Mouse (Mus musculus) MEL (cell line): Measurements from ENCODE around the gene Apoc4. TPM values are rescaled to one million over a fixed set of nuclear protein-coding genes. Genes with fewer than 3 reads are reported as not detected.

Source experiments
- DNase-seq: peaks from one replicate; pipeline ENCODE4 v3.0.0; 2011; ENCODE audit warnings: low read depth, low spot score
- H3K27ac ChIP-seq: 2 replicates; pipeline ENCODE4 v1.5.1; 2012; ENCODE audit warnings: low read depth, mild to moderate bottlenecking, control low read depth, low read length, moderate library complexity; ENCODE audit not compliant: control insufficient read depth
- H3K27me3 ChIP-seq, 2 experiments: fragments of 150-350 bp in 1 of 2; sonication (generic) in 1 of 2; 2 replicates each; pipeline ENCODE4 v1.6.1; 2012; ENCODE audit warnings: low read length in 2 of 2, mild to moderate bottlenecking in 2 of 2, improper control_type of control experiment in 1 of 2, moderate library complexity in 1 of 2; ENCODE audit not compliant: insufficient read depth in 2 of 2, control insufficient read depth in 1 of 2
- H3K36me3 ChIP-seq, 2 experiments: 2 replicates each; pipeline ENCODE4 v1.6.1; 2012 to 2014; ENCODE audit warnings: low read length in 2 of 2, improper control_type of control experiment in 1 of 2, inconsistent platforms in 1 of 2, mild to moderate bottlenecking in 1 of 2; ENCODE audit not compliant: insufficient read depth in 2 of 2, control insufficient read depth in 1 of 2
- H3K4me1 ChIP-seq, 2 experiments: fragments of 150-350 bp in 1 of 2; sonication (generic) in 1 of 2; 2 replicates each; pipeline ENCODE4 v1.6.1; 2012; ENCODE audit warnings: low read length in 2 of 2, improper control_type of control experiment in 1 of 2, mild to moderate bottlenecking in 1 of 2; ENCODE audit not compliant: insufficient read depth in 2 of 2, control insufficient read depth in 1 of 2
- H3K4me3 ChIP-seq, 2 experiments: fragments of 150-350 bp in 1 of 2; sonication (generic) in 1 of 2; 2 replicates each; pipeline ENCODE4 v1.5.1; 2012; ENCODE audit warnings: low read depth in 2 of 2, low read length in 2 of 2, mild to moderate bottlenecking in 2 of 2, moderate library complexity in 2 of 2, control low read depth in 1 of 2, improper control_type of control experiment in 1 of 2; ENCODE audit not compliant: control insufficient read depth in 1 of 2, insufficient read depth in 1 of 2
- H3K79me2 ChIP-seq: 2 replicates; pipeline ENCODE4 v1.6.1; 2012; ENCODE audit warnings: mild to moderate bottlenecking, low read length, moderate library complexity; ENCODE audit not compliant: control insufficient read depth, poor library complexity, insufficient read depth
- H3K9ac ChIP-seq: 2 replicates; pipeline ENCODE4 v1.6.1; 2012; ENCODE audit warnings: low read depth, mild to moderate bottlenecking, control low read depth, low read length, moderate library complexity; ENCODE audit not compliant: control insufficient read depth, poor library complexity, severe bottlenecking
- H3K9me3 ChIP-seq: fragments of 150-350 bp; sonication (generic); replicated peaks from 2 replicates; pipeline ENCODE4 v1.6.1; 2012; ENCODE audit warnings: mild to moderate bottlenecking, low read length, improper control_type of control experiment, moderate library complexity; ENCODE audit not compliant: insufficient read depth
- BHLHE40 ChIP-seq: IDR thresholded peaks from 2 replicates; pipeline ENCODE4 v1.6.1; 2012; ENCODE audit warnings: low read depth, mild to moderate bottlenecking, inconsistent platforms, low read length, improper control_type of control experiment, borderline replicate concordance
- CHD2 ChIP-seq: IDR thresholded peaks from 2 replicates; pipeline ENCODE4 v1.6.1; 2011; ENCODE audit warnings: low read length, improper control_type of control experiment
- CTCF ChIP-seq, 3 experiments: IDR thresholded peaks in 2 of 3; conservative IDR thresholded peaks in 1 of 3; 2 replicates each; pipeline ENCODE4 v1.5.1; 2011 to 2012; ENCODE audit warnings: low read length in 3 of 3, low read depth in 2 of 3, mild to moderate bottlenecking in 2 of 3, improper control_type of control experiment in 1 of 3, inconsistent platforms in 1 of 3, mixed read lengths in 1 of 3, moderate library complexity in 1 of 3; ENCODE audit not compliant: control insufficient read depth in 1 of 3, insufficient read depth in 1 of 3, poor library complexity in 1 of 3, severe bottlenecking in 1 of 3
- E2F4 ChIP-seq: IDR thresholded peaks from 2 replicates; pipeline ENCODE4 v1.6.1; 2011; ENCODE audit warnings: low read depth, low read length, improper control_type of control experiment, borderline replicate concordance
- ELF1 ChIP-seq: IDR thresholded peaks from 2 replicates; pipeline ENCODE4 v1.6.1; 2014; ENCODE audit warnings: low read depth, mild to moderate bottlenecking, inconsistent platforms, low read length, improper control_type of control experiment, moderate library complexity
- EP300 ChIP-seq, 2 experiments: IDR thresholded peaks; 2 replicates each; pipeline ENCODE4 v1.6.1; 2011; ENCODE audit warnings: improper control_type of control experiment in 2 of 2, low read length in 2 of 2, low read depth in 1 of 2, mild to moderate bottlenecking in 1 of 2
- HCFC1 ChIP-seq: IDR thresholded peaks from 2 replicates; pipeline ENCODE4 v1.6.1; 2012; ENCODE audit warnings: low read depth, mild to moderate bottlenecking, inconsistent platforms, low read length, improper control_type of control experiment, moderate library complexity
- MAZ ChIP-seq: IDR thresholded peaks from 2 replicates; pipeline ENCODE4 v1.6.1; 2012; ENCODE audit warnings: low read depth, mild to moderate bottlenecking, inconsistent platforms, low read length, improper control_type of control experiment
- MXI1 ChIP-seq: IDR thresholded peaks from 2 replicates; pipeline ENCODE4 v1.6.1; 2011; ENCODE audit warnings: mild to moderate bottlenecking, low read depth, low read length, improper control_type of control experiment
- MYC ChIP-seq: IDR thresholded peaks from 2 replicates; pipeline ENCODE4 v1.6.1; 2011; ENCODE audit warnings: low read depth, mild to moderate bottlenecking, low read length, improper control_type of control experiment, moderate library complexity
- NELFE ChIP-seq: IDR thresholded peaks from 2 replicates; pipeline ENCODE4 v1.6.1; 2011; ENCODE audit warnings: low read depth, low read length, improper control_type of control experiment
- NRF1 ChIP-seq: IDR thresholded peaks from 2 replicates; pipeline ENCODE4 v1.6.1; 2014; ENCODE audit warnings: low read depth, mild to moderate bottlenecking, inconsistent platforms, low read length, improper control_type of control experiment, moderate library complexity; ENCODE audit not compliant: poor library complexity, insufficient read depth, severe bottlenecking
- POLR2A ChIP-seq, 2 experiments: IDR thresholded peaks; 2 replicates each; pipeline ENCODE4 v1.6.1; 2011 to 2012; ENCODE audit warnings: low read length in 2 of 2, mild to moderate bottlenecking in 2 of 2, control low read depth in 1 of 2, improper control_type of control experiment in 1 of 2, low read depth in 1 of 2, moderate library complexity in 1 of 2; ENCODE audit not compliant: control insufficient read depth in 1 of 2, insufficient read depth in 1 of 2, poor library complexity in 1 of 2
- POLR2AphosphoS2 ChIP-seq: IDR thresholded peaks from 2 replicates; pipeline ENCODE4 v1.6.1; 2011; ENCODE audit warnings: low read length, improper control_type of control experiment
- RAD21 ChIP-seq: IDR thresholded peaks from 2 replicates; pipeline ENCODE4 v1.6.1; 2011; ENCODE audit warnings: mild to moderate bottlenecking, low read depth, low read length, improper control_type of control experiment
- RCOR1 ChIP-seq: IDR thresholded peaks from 2 replicates; pipeline ENCODE4 v1.6.1; 2012; ENCODE audit warnings: low read depth, mild to moderate bottlenecking, inconsistent platforms, low read length, improper control_type of control experiment
- SIN3A ChIP-seq: IDR thresholded peaks from 2 replicates; pipeline ENCODE4 v1.6.1; 2012; ENCODE audit warnings: low read length, improper control_type of control experiment, inconsistent platforms
- TAL1 ChIP-seq: IDR thresholded peaks from 2 replicates; pipeline ENCODE4 v1.6.1; 2012; ENCODE audit warnings: mild to moderate bottlenecking, inconsistent platforms, low read length, moderate library complexity, mixed read lengths
- TBP ChIP-seq: IDR thresholded peaks from 2 replicates; pipeline ENCODE4 v1.8.0; 2011; ENCODE audit warnings: low read depth, low read length, improper control_type of control experiment
- USF1 ChIP-seq: IDR thresholded peaks from 2 replicates; pipeline ENCODE4 v1.6.1; 2014; ENCODE audit warnings: low read depth, mild to moderate bottlenecking, inconsistent platforms, low read length, improper control_type of control experiment, moderate library complexity
- ZNF384 ChIP-seq: IDR thresholded peaks from 2 replicates; pipeline ENCODE4 v1.6.1; 2012; ENCODE audit warnings: low read depth, mild to moderate bottlenecking, inconsistent platforms, low read length, improper control_type of control experiment
- polyA plus RNA-seq, 2 experiments: library from polyadenylated mRNA; stranded (reverse) in 1 of 2; unstranded in 1 of 2; fragments of >175 nt in 1 of 2; fragments of >200 nt in 1 of 2; gene quantifications; 2 replicates each; pipeline versions ENCODE4 v1.2.1 to v1.2.4; 2012; ENCODE audit warnings: low replicate concordance in 2 of 2, low read depth in 1 of 2; ENCODE audit not compliant: insufficient read length in 2 of 2, insufficient read depth in 1 of 2, missing spikeins in 1 of 2
- total RNA-seq: library from RNA; depleted of rRNA; stranded (reverse); fragments of 300-350 nt; gene quantifications from 2 replicates; pipeline ENCODE4 v1.2.3, GENCODE M21; 2012

Apoc4 gene
- total and polyA plus RNA-seq, 3 experiments = not detected

DNA sequence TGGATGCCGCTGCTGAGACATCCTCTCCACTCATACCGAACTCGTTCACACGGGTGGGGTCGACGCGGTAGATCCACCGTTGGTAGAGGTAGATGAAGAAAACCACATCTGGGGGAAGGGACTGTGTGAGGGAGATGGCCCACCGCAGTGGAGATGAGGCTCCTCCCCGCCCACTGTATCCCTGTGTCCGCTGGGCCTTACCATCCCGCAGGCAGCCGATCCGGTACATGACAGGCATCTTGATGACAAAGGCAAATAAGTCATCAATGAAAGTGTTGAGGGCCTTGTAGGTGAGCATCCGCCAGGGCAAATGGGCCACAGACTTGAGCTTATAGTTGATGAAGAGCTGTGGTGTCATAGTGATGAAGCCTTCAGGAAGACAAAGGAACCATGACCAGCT, 47.4 kb downstream of the Apoc4 start:
- no peak overlapping the region for H3K27ac ChIP-seq
- no peaks in the 10 kb centered on the region for H3K27me3 ChIP-seq
- no peak for DNase-seq
- H3K4me3 ChIP-seq = no peak overlapping the region
- no peak overlapping the region for H3K9ac ChIP-seq
- TF ChIP-seq RAD21 = no peak
- TF ChIP-seq NELFE = no peak
- no peak for TF ChIP-seq POLR2A (IDR thresholded peaks at IDR 0.05; ENCODE audit: control insufficient read depth in 1 of 2, insufficient read depth in 1 of 2, low read depth in 1 of 2, low read length in 2 of 2, poor library complexity in 1 of 2)
- no peak for TF ChIP-seq EP300 (IDR thresholded peaks at IDR 0.05; ENCODE audit: low read depth in 1 of 2, low read length in 2 of 2)
- no peak for TF ChIP-seq POLR2AphosphoS2
- no peak for TF ChIP-seq MAZ
- no peak for TF ChIP-seq TBP
- no peak for TF ChIP-seq BHLHE40
- TF ChIP-seq NRF1 = no peak
- TF ChIP-seq CTCF (IDR thresholded peaks at IDR 0.05 in 2 of 3, conservative IDR thresholded peaks at IDR 0.05 in 1 of 3; ENCODE audit: control insufficient read depth in 1 of 3, insufficient read depth in 1 of 3, low read depth in 2 of 3, low read length in 3 of 3, poor library complexity in 1 of 3, severe bottlenecking in 1 of 3) = no peak
- no peak for TF ChIP-seq TAL1
- TF ChIP-seq HCFC1 = no peak
- no peak for TF ChIP-seq USF1
- no peak for TF ChIP-seq ZNF384
- no peak for TF ChIP-seq MYC
- peaks cover 4 to 9% of the 10 kb centered on the region in 2 experiments for H3K36me3 ChIP-seq
- H3K4me1 ChIP-seq = peaks cover 4 to 10% of the 10 kb centered on the region in 2 experiments
- no peaks in the 10 kb centered on the region for H3K9me3 ChIP-seq
- no peaks in the 10 kb centered on the region; the same call in 1 of the 2 replicates for H3K79me2 ChIP-seq

DNA sequence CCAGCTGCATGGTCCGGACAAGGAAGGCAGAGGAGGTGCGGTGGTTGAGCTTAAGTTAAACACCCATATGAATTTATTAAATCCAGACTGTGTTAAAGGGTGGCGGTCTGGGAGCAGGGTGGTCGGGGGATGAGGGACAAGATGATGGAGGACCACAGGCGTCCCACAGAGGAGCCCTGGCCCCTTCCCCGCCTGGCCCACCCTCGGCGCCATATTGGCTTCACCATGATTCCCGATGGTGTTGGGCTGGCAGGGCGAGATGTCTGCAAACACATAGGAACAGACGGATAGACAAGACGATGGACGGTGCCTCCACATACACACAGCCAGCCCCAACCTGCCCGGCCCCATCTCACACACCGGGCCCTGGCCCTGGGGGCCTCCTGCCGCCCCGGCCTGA, 48.1 kb downstream of the Apoc4 start:
- H3K9me3 ChIP-seq = no peaks in the 10 kb centered on the region
- TF ChIP-seq RCOR1 = no peak
- no peak for TF ChIP-seq CHD2
- TF ChIP-seq HCFC1 = no peak
- TF ChIP-seq E2F4 = no peak
- TF ChIP-seq POLR2A (IDR thresholded peaks at IDR 0.05; ENCODE audit: control insufficient read depth in 1 of 2, insufficient read depth in 1 of 2, low read depth in 1 of 2, low read length in 2 of 2, poor library complexity in 1 of 2) = no peak
- TF ChIP-seq MXI1 = no peak
- TF ChIP-seq ELF1 = no peak
- no peak for TF ChIP-seq SIN3A
- TF ChIP-seq, all 39 proteins: peak for 0
- H3K79me2 ChIP-seq = no peaks in the 10 kb centered on the region; the same call in 1 of the 2 replicates
- H3K4me3 ChIP-seq = no peak overlapping the region
- peaks cover 4 to 10% of the 10 kb centered on the region in 2 experiments for H3K4me1 ChIP-seq
- no peak for DNase-seq
- no peaks in the 10 kb centered on the region for H3K27me3 ChIP-seq
- H3K27ac ChIP-seq = no peak overlapping the region
- no peak overlapping the region for H3K9ac ChIP-seq
- peaks cover 3 to 9% of the 10 kb centered on the region in 2 experiments for H3K36me3 ChIP-seq
